In the genomic region with DNA sequence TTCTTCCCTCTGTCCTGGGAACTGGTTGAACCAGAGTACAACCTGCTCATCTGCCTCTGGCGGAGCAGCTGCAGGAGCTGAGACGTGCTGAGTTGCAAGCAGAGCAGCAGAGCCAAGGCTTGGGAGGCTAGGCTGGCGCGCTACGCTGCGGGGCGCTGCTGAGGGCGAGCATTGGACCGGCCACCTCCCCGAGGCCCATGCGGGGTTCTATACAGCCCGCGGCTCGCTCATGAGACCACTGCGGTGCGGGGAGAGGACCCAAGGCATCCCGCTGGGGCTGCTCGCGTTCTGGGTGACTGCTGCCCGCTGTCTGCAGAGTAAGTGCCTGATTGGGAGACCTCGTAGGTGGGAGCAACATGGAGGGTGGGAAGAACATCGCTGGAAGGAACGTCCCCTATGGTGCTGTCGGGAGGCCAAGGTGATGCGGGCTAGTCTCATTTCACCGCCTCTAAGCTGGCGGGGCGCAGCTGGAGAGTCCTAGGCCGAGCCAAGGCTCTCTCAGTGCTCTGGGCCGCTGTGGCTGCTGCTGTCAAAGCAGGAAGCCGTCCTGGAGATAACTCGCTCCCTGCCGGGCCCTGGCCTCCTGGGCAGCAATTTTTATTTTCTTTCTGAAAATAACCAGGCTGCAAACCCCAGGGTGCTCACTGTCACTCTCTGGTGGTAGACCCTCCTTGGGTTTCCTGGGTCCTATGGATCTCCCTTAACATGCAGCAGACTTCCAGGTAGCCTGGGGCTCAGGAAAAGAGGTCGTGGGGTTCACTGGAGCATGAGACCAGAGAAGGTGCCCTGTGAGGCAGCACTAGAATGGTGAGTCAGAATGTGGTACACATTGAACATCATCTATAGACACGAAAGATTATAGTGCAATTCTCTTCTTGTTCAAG, we compare ENCODE assay signal across 8 mouse cellular contexts. TPM values are rescaled to one million over a fixed set of nuclear protein-coding genes. Genes with fewer than 3 reads are reported as not detected.
DNase-seq lines count a peak whose midpoint lies in the region; ATAC-seq and TF ChIP-seq lines count a peak whose summit lies in the region.

A gene (plus strand): TSS at position 4 of the 884 bp plus-strand sequence.

- H3K9ac ChIP-seq in forebrain, embryonic 15.5 days (replicated peaks): peak within 1 kb of the TSS; percentile 64
- peak within 1 kb of the TSS; percentile 70 for H3K9ac ChIP-seq in hindbrain, postnatal 0 days (replicated peaks; ENCODE audit: low read length)
- peak within 1 kb of the TSS; percentile 51 for H3K9ac ChIP-seq in limb, embryonic 11.5 days (ENCODE audit: low read length)
- peak within 1 kb of the TSS; percentile 87 for H3K9ac ChIP-seq in midbrain, embryonic 16.5 days (ENCODE audit: low read depth, low read length)

- TF ChIP-seq CTCF in hindbrain, postnatal 0 days (IDR thresholded peaks at IDR 0.05; ENCODE audit: low read depth): peak; percentile 55

- H3K27me3 ChIP-seq in forebrain, embryonic 15.5 days: no peaks in the 10 kb centered on the region
- no peaks in the 10 kb centered on the region for H3K27me3 ChIP-seq in hindbrain, postnatal 0 days (ENCODE audit: insufficient read depth, low read length)
- no peaks in the 10 kb centered on the region for H3K27me3 ChIP-seq in limb, embryonic 11.5 days (ENCODE audit: control insufficient read depth, insufficient read depth, low read length)
- H3K27me3 ChIP-seq in midbrain, embryonic 16.5 days (ENCODE audit: control insufficient read depth, insufficient read depth, low read depth, low read length): no peaks in the 10 kb centered on the region

- peak within 1 kb of the TSS; percentile 36 for H3K27ac ChIP-seq in forebrain, embryonic 15.5 days (replicated peaks)
- H3K27ac ChIP-seq in hindbrain, postnatal 0 days: peak within 1 kb of the TSS; percentile 46
- no peak within 1 kb of the TSS for H3K27ac ChIP-seq in limb, embryonic 11.5 days (replicated peaks; ENCODE audit: low read depth, low read length)
- peak within 1 kb of the TSS; percentile 76 for H3K27ac ChIP-seq in midbrain, embryonic 16.5 days (ENCODE audit: low read length)

- DNase-seq in adrenal gland, adult 2 months: peak; percentile 34
- no peak for DNase-seq in adrenal gland, postnatal 4 days (ENCODE audit: low spot score in 2 of 2)
- DNase-seq in NIH3T3 (ENCODE audit: low read depth): peak; percentile 63
- peak; percentile 79 for DNase-seq in hindbrain, postnatal 0 days (ENCODE audit: low spot score)
- peak; percentile 64 for DNase-seq in limb, embryonic 11.5 days (ENCODE audit: low spot score)
- peak; percentile 11 to 23 for DNase-seq in urinary bladder, postnatal 36 days (ENCODE audit: low spot score in 2 of 2)

- H3K36me3 ChIP-seq in forebrain, embryonic 15.5 days: no peaks in the 10 kb centered on the region
- no peaks in the 10 kb centered on the region for H3K36me3 ChIP-seq in hindbrain, postnatal 0 days (ENCODE audit: insufficient read depth, low read length)
- no peaks in the 10 kb centered on the region for H3K36me3 ChIP-seq in limb, embryonic 11.5 days (ENCODE audit: control insufficient read depth, insufficient read depth, low read length)
- H3K36me3 ChIP-seq in midbrain, embryonic 16.5 days (ENCODE audit: control insufficient read depth, insufficient read depth, low read length): no peaks in the 10 kb centered on the region

- H3K4me2 ChIP-seq in forebrain, embryonic 15.5 days (replicated peaks): peak within 1 kb of the TSS; percentile 79
- peak within 1 kb of the TSS; percentile 75 for H3K4me2 ChIP-seq in hindbrain, postnatal 0 days (ENCODE audit: low read depth, low read length)
- peak within 1 kb of the TSS; percentile 85 for H3K4me2 ChIP-seq in limb, embryonic 11.5 days (ENCODE audit: low read depth, severe bottlenecking)
- H3K4me2 ChIP-seq in midbrain, embryonic 16.5 days (ENCODE audit: low read length): peak within 1 kb of the TSS; percentile 76

- no peaks in the 10 kb centered on the region for H3K9me3 ChIP-seq in forebrain, embryonic 15.5 days
- H3K9me3 ChIP-seq in hindbrain, postnatal 0 days (ENCODE audit: low read length): no peaks in the 10 kb centered on the region
- H3K9me3 ChIP-seq in limb, embryonic 11.5 days (ENCODE audit: control insufficient read depth, low read length): no peaks in the 10 kb centered on the region
- H3K9me3 ChIP-seq in midbrain, embryonic 16.5 days (replicated peaks; ENCODE audit: control insufficient read depth, low read length, poor library complexity, severe bottlenecking): no peaks in the 10 kb centered on the region

- peak; percentile 92 for ATAC-seq in forebrain, embryonic 15.5 days (replicated peaks)
- ATAC-seq in hindbrain, postnatal 0 days: peak; percentile 91
- ATAC-seq in limb, embryonic 11.5 days (ENCODE audit: insufficient number of reproducible peaks, low FRiP score, low TSS enrichment, low read depth): peak; percentile 60
- ATAC-seq in midbrain, embryonic 16.5 days: peak; percentile 95

- H3K4me1 ChIP-seq in forebrain, embryonic 15.5 days: peaks cover 12% of the 10 kb centered on the region
- H3K4me1 ChIP-seq in hindbrain, postnatal 0 days (ENCODE audit: insufficient read depth, low read length): peaks cover 14% of the 10 kb centered on the region; the same call in 1 of the 2 replicates
- H3K4me1 ChIP-seq in limb, embryonic 11.5 days (ENCODE audit: control insufficient read depth, insufficient read depth, low read length): peaks cover 7% of the 10 kb centered on the region; the same call in 1 of the 2 replicates
- peaks cover 6% of the 10 kb centered on the region for H3K4me1 ChIP-seq in midbrain, embryonic 16.5 days (ENCODE audit: control insufficient read depth, insufficient read depth, low read length)

- H3K4me3 ChIP-seq in forebrain, embryonic 15.5 days: peak within 1 kb of the TSS; percentile 52
- H3K4me3 ChIP-seq in hindbrain, postnatal 0 days (ENCODE audit: low read length): peak within 1 kb of the TSS; percentile 40
- H3K4me3 ChIP-seq in limb, embryonic 11.5 days (ENCODE audit: low read depth, low read length): peak within 1 kb of the TSS; percentile 40
- peak within 1 kb of the TSS; percentile 61 for H3K4me3 ChIP-seq in midbrain, embryonic 16.5 days (ENCODE audit: low read depth, low read length)

- 4% methylated on average over 35 of the region's 35 CpGs for WGBS in forebrain, embryonic 15.5 days
- 5% methylated on average over 35 of the region's 35 CpGs for WGBS in hindbrain, postnatal 0 days
- 6% methylated on average over 35 of the region's 35 CpGs for WGBS in limb, embryonic 11.5 days
- 5% methylated on average over 35 of the region's 35 CpGs for WGBS in midbrain, embryonic 16.5 days

RNA-seq across cellular contexts. Expression of the gene that starts here (rescaled TPM):
- 1 to 10 TPM in 1 of 2 experiments, under 1 TPM in 1; 0.55 to 1.2 TPM for total RNA-seq in adrenal gland, adult 2 months (2021)
- polyA plus RNA-seq in adrenal gland, adult 2 months (2012; rRNA removed): 1.2 and 1.4 TPM in 2 replicates
- 1 to 10 TPM; 1.5 to 2.0 TPM for total RNA-seq in adrenal gland, postnatal 4 days (2021)
- 6.4 and 6.8 TPM in 2 replicates for polyA plus RNA-seq in forebrain, embryonic 15.5 days (2015; fragmentation: Nextera tagmentation; extraction: Ambion mirVana)
- 31.4 and 36.0 TPM in 2 replicates for total RNA-seq in hindbrain, postnatal 0 days (2014; rRNA removed)
- 27.4 and 27.9 TPM in 2 replicates for polyA plus RNA-seq in hindbrain, postnatal 0 days (2015; fragmentation: Nextera tagmentation; extraction: Ambion mirVana)
- polyA plus RNA-seq in limb, embryonic 11.5 days (2014; fragmentation: Nextera tagmentation; extraction: Ambion mirVana): 1.5 and 1.9 TPM in 2 replicates
- 22.0 and 29.5 TPM in 2 replicates for polyA plus RNA-seq in midbrain, embryonic 16.5 days (2015; fragmentation: Nextera tagmentation; extraction: Ambion mirVana)

Comparison
In these comparisons a context has a peak if more than half of its experiments do, and no peak if none do; other contexts are left out.
1. RNA of the gene that starts here (total RNA-seq): 31.4 to 36.0 TPM in hindbrain, postnatal 0 days; 1.5 to 2.0 TPM in adrenal gland, postnatal 4 days and 0.55 to 1.2 TPM in adrenal gland, adult 2 months; every median in the first group is over 10 times any median in the second.
2. DNase-seq: peak in adrenal gland, adult 2 months (single experiment), NIH3T3 (single experiment), hindbrain, postnatal 0 days (single experiment), limb, embryonic 11.5 days (single experiment) and urinary bladder, postnatal 36 days (2 of 2); none in adrenal gland, postnatal 4 days (0 of 2).
3. Peak in every context shown above with its lines, with median percentiles within 50 percentile points of each other: ATAC-seq, H3K4me2 ChIP-seq, H3K4me3 ChIP-seq and H3K9ac ChIP-seq.